Mouse (Mus musculus) small intestine, adult 2 months (tissue): Measurements from ENCODE around the gene Gabra5. TPM values are rescaled to one million over a fixed set of nuclear protein-coding genes. Genes with fewer than 3 reads are reported as not detected.

Experiments
- H3K27ac ChIP-seq: fragments of 200-500 bp; 2 replicates; pipeline ENCODE4 v1.5.1; 2012; ENCODE audit warnings: low read depth, low read length, control low read depth, inconsistent platforms; ENCODE audit not compliant: insufficient read depth
- H3K27me3 ChIP-seq: fragments of 200-500 bp; 2 replicates; pipeline ENCODE4 v1.6.1; 2012; ENCODE audit warnings: mild to moderate bottlenecking, moderate library complexity, low read length, inconsistent platforms; ENCODE audit not compliant: control insufficient read depth, insufficient read depth
- H3K36me3 ChIP-seq: fragments of 200-500 bp; 2 replicates; pipeline ENCODE4 v1.6.1; 2012; ENCODE audit warnings: mild to moderate bottlenecking, low read length, control low read depth, inconsistent platforms; ENCODE audit not compliant: control insufficient read depth, insufficient read depth
- H3K4me1 ChIP-seq: fragments of 200-500 bp; 2 replicates; pipeline ENCODE4 v1.6.1; 2012; ENCODE audit warnings: low read length, inconsistent platforms, mixed read lengths; ENCODE audit not compliant: control insufficient read depth, insufficient read depth, insufficient read length
- H3K4me3 ChIP-seq: fragments of 200-500 bp; 2 replicates; pipeline ENCODE4 v1.5.1; 2012; ENCODE audit warnings: low read depth, mild to moderate bottlenecking, control low read depth, inconsistent platforms, low read length, moderate library complexity
- CTCF ChIP-seq: fragments of 200-500 bp; IDR thresholded peaks from 2 replicates; pipeline ENCODE4 v1.5.1; 2012; ENCODE audit warnings: low read depth, mild to moderate bottlenecking, control low read depth, inconsistent platforms, low read length, moderate library complexity, mixed read lengths; ENCODE audit not compliant: insufficient replicate concordance, insufficient read length; ENCODE audit errors: extremely low read depth
- POLR2A ChIP-seq: fragments of 200-500 bp; IDR thresholded peaks from 2 replicates; pipeline ENCODE4 v1.6.1; 2012; ENCODE audit warnings: low read depth, mild to moderate bottlenecking, control low read depth, inconsistent platforms, low read length, moderate library complexity
- WGBS: fragments of 180-500 bp; shearing (Covaris S2); methylation state at CpG from one replicate; pipeline ENCODE4 v1.1.7; 2018; 5-methylcytosine and 5-hydroxymethylcytosine counted together
- polyA plus RNA-seq: library from polyadenylated mRNA; depleted of rRNA; stranded (reverse); fragments of >200 nt; gene quantifications from 2 replicates; pipeline ENCODE4 v1.2.3, GENCODE M21; 2012; rRNA removed

Gene Gabra5
- not detected in 2 replicates for polyA plus RNA-seq

DNA sequence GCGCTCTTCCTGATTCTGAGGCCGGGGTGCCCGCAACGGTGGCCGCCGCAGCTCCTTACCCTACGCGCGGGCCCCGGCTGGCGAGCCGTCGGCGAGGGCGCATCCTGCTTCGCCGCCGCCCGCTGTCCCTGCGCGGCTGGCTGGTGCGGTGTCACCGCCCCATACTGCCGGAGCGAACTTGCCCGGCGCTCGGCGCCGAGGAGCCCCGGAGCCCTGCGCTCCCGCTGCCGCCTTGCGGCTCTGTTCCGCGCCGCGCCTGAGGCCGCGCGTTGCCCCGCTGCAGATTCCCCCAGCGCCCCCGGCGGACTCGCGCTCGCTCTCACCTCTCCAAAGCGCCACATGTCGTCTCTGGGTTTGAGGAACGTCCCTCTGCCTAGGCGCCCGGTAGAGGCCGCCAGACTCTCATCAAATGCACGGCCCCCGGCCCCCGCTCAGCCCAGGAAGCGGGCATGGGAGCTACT, at the start of gene Gabra5:
Gene Gabra5, minus strand, starts transcription at position 379 of the 461 bp plus-strand sequence.
- TF ChIP-seq POLR2A, result no peak
- TF ChIP-seq CTCF, result no peak
- no peak within 1 kb of the TSS for H3K4me3 ChIP-seq
- H3K27ac ChIP-seq, result no peak within 1 kb of the TSS
- no peaks in the 10 kb centered on the region for H3K4me1 ChIP-seq
- H3K36me3 ChIP-seq, result no peaks in the 10 kb centered on the region
- 4% methylated on average over 59 of the region's 59 CpGs for WGBS
- H3K27me3 ChIP-seq, result no peaks in the 10 kb centered on the region; the same call in 1 of the 2 replicates

DNA sequence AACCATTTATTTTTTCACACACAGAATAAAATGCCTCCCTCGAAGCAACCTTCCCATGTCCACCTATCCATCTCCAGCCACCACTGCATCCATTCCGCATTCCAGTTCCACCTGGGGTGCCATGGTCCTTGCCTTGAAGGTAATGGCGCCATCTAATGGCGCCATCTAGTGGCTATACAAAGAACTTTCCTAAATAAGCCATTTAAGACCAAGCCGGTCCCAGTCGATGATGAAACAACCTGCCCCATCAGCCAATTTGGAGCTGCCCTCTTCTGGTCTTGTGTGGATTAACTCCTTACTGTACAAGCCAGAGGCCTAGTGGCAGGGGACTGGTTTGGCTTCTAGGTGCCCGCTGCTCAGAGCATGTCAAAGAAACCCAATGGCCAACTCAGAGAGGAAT, 28.7 kb upstream of the Gabra5 start:
- Histone ChIP-seq H3K27ac (no peak overlapping the region), H3K4me3 (no peak overlapping the region), H3K27me3 (no peaks in the 10 kb centered on the region), H3K36me3 (no peaks in the 10 kb centered on the region), H3K4me1 (no peaks in the 10 kb centered on the region)
- TF ChIP-seq CTCF, result peak; percentile 37; the same call in 1 of the 2 replicates
- no peak for TF ChIP-seq POLR2A
- 25% methylated on average over 7 of the region's 7 CpGs for WGBS

DNA sequence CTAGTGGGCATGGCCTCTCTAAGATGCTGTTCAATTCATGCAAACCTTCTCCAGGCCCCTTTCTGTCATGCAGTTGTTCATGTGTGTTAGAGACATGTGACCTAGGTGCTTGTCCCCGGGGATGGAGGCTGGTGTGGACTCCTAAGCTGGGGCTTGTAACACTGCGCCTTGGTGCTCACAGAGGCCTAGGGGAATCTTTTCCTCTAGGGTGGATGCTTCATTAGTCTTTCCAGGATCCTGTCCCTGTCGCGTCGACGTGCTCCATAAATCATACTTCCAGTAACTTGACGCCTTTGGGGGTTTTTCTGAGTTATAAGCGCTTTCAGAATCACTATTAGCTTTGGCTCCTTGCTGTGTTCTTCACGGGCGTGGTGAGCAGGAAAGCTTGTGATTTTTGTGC, 22.8 kb upstream of the Gabra5 start:
- TF ChIP-seq CTCF (no peak), POLR2A (no peak)
- Histone ChIP-seq H3K4me1 (no peaks in the 10 kb centered on the region), H3K4me3 (no peak overlapping the region), H3K27me3 (no peaks in the 10 kb centered on the region), H3K27ac (no peak overlapping the region), H3K36me3 (no peaks in the 10 kb centered on the region)
- 80% methylated on average over 10 of the region's 10 CpGs for WGBS

DNA sequence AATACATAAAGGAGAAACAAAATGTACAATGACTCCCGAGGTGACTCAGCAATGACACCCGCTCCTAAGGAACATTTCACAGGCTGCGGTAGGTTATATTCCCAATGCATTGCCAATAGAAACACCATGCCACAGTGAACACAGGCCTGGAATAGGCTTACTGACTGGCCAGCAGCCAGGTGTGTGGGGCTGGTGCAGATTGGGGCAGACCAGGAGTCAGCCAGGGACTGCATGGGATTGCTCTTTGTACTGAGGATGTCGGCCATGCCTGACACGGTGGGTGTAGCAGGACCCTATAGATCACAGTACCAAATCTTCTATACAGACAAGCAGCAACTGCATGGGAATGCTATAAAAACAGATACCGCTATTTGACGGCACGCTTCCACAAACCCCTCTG, 20.1 kb upstream of the Gabra5 start:
- TF ChIP-seq POLR2A, result no peak
- TF ChIP-seq CTCF, result no peak
- no peak overlapping the region for H3K27ac ChIP-seq
- H3K4me3 ChIP-seq, result no peak overlapping the region
- H3K27me3 ChIP-seq, result no peaks in the 10 kb centered on the region
- no peaks in the 10 kb centered on the region for H3K4me1 ChIP-seq
- WGBS, result 91% methylated on average over 8 of the region's 8 CpGs
- H3K36me3 ChIP-seq, result no peaks in the 10 kb centered on the region

DNA sequence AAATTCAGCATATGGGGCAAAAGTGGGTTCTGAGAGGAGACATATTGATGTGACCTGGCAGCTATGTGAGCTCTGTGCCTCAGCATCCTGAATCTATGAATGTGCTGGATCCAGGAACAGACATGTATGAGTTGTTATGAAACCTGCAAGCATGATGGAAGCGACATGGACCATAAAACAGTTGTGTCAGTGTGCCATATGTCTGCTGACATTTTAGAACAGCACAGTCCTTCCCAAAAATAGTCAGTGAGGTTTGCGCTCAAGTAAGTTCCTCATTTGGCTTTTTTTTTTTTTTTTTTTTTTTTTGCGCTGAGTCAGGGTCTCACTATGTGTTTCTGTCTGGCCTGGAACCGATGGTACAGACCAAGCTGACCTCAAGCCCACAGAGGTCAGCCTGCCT, 19.6 kb upstream of the Gabra5 start:
- TF ChIP-seq POLR2A, result no peak
- 81% methylated on average over 4 of the region's 4 CpGs for WGBS
- H3K36me3 ChIP-seq, result no peaks in the 10 kb centered on the region
- H3K27me3 ChIP-seq, result no peaks in the 10 kb centered on the region
- H3K4me1 ChIP-seq, result no peaks in the 10 kb centered on the region
- H3K27ac ChIP-seq, result no peak overlapping the region
- no peak overlapping the region for H3K4me3 ChIP-seq

DNA sequence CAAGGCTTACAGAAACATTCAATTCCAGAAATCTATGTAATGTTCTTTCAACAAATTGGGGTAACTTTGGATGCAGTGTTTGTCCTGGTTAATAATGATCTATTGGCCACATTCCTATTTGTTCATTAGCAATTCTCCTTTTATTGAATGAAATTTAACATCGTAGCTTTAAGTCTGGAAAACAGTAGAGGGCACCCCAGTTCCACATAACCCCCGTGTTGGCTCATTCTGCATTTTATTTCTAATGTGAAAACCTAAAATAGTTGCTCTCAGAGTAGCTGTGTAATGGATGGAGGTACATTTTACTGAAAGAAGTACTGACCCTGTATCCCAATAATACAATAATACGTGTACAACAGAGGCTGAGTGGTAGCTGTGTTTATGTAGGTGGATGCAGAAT, 3.1 kb upstream of the Gabra5 start:
- WGBS, result 26% methylated on average over 3 of the region's 3 CpGs
- no peak for TF ChIP-seq POLR2A
- TF ChIP-seq CTCF, result no peak
- H3K27ac ChIP-seq, result no peak overlapping the region
- H3K27me3 ChIP-seq, result no peaks in the 10 kb centered on the region; the same call in 1 of the 2 replicates
- no peak overlapping the region for H3K4me3 ChIP-seq
- H3K4me1 ChIP-seq, result no peaks in the 10 kb centered on the region
- H3K36me3 ChIP-seq, result no peaks in the 10 kb centered on the region

DNA sequence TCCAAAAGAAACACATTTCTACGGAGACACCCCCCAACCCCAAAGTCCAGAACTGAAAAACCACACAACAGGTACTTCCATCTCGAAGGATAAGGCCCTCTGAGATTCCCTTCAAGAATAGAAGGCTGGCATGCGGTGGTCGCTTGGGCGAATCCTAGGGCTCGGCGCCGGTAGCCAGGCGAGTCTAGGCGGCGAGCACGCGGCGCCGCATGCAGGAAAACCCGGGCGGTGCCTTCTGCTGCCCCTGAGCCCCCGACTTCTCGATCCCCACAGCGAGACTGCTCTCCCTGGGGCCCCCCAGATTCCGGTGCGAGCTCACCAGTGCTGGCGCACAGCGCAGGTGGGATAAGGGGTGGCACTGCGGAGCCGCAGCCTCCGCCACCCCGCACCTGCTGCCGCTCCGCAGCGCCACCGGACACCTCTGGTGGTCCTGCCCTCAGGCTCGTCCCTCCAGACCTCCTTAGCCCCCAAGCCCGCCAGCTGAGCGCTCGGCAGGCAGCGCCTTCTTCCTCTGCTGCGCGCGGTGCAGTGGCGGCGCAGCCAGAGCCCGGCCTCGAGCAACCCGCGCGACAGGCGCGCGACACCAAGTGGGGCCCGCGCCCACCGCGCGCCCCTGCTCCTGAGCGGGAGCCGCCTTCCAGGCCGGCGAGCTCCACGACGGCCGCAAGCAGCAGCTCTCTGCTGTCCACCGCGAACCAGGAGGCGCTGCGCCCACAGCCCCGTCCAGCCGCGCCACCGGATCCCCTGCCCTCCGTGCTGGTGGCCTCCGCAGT, 813 bp downstream of the Gabra5 start:
- H3K36me3 ChIP-seq, result no peaks in the 10 kb centered on the region
- no peak overlapping the region for H3K27ac ChIP-seq
- WGBS, result 5% methylated on average over 72 of the region's 72 CpGs
- no peaks in the 10 kb centered on the region; the same call in 1 of the 2 replicates for H3K27me3 ChIP-seq
- TF ChIP-seq POLR2A, result no peak
- no peak for TF ChIP-seq CTCF
- H3K4me3 ChIP-seq, result no peak overlapping the region
- H3K4me1 ChIP-seq, result no peaks in the 10 kb centered on the region
